Mouse (Mus musculus) splenic B cell, adult 2 months (primary cell): ENCODE results near the gene Sgsh.

Experiments
- DNase-seq: peaks from one replicate; pipeline ENCODE4 v3.0.0-alpha.2; 2011; ENCODE audit warnings: low read depth, low spot score
- H3K27me3 ChIP-seq: 2 replicates; pipeline ENCODE4 v1.6.1; 2012; ENCODE audit warnings: mild to moderate bottlenecking, low read length, moderate library complexity, mixed read lengths; ENCODE audit not compliant: control insufficient read depth, poor library complexity, insufficient read depth, severe bottlenecking
- H3K36me3 ChIP-seq: 2 replicates; pipeline ENCODE4 v1.6.1; 2012; ENCODE audit warnings: mild to moderate bottlenecking, low read length, moderate library complexity, mixed read lengths; ENCODE audit not compliant: control insufficient read depth, poor library complexity, insufficient read depth, severe bottlenecking

The Sgsh gene

DNA sequence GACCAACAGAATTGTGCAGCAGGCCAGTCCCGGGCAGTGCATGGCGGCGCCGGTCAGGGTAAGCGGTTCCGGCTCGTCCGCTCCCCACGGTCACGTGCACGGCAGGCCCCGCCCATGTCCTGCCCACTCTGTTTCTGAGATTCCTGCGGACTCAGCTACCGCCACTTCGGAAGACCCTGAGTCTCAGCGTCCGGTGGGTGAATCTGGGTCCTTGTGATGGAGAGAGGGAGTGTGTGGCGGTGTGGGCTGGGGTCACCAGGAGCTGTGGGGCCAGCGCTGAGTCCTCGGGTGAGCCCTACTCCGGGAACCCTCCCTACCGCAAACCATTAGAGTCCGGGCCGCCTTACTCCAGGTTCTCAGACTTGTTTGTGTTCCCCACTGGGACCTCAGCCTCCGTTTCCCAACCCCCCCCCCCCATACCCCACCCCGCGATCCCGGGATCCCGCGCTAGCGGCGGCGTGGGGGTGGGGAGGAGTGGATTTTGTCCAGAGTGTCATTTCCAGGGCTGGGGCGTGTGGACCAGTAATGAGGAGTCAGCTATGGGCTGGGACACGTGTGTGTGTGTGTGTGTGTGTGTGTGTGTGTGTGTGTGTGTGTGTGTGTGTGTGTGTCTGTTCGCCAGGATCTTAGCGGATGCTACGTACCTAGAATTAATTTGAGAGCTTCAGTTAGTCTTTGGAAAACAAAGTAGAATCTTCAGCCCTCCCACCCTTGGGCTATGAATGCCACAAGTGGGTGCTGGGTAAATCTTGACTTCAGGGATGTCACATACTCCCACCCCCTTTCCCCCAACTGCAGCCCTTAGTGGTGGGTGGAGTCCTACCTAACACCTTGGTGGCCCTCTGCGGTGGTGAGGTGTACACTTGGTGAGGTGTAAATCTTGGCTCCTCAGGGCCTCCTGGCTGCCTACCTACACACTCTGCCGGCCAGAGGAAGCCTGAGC is at the start of gene Sgsh, which contains the start of gene Slc26a11:
Sgsh (minus strand) TSS at position 94 of the 943 bp plus-strand sequence.
Slc26a11 (plus strand) TSS at position 115 of the 943 bp plus-strand sequence.
- Histone ChIP-seq H3K27me3 (no peaks in the 10 kb centered on the region), H3K36me3 (no peaks in the 10 kb centered on the region)
- DNase-seq = peak; percentile 77

DNA sequence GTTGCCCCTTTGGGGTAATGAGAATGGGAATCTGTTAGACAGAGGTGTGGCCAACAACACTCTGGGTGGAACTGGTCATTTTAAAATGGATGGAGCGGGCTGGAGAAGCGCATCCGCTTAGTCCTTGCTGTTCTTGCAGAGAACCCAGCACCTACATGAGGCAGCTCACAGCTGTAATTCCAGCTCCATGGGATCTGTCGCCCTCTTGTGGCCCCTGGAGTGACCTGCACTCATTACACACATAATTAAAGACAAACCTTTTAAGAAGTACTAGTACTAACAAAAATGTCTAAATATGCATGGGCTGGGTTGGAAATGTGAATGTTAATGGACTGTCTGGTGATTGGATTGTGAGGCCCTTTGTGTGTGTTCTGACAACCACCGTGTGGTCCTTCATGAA is 49.3 kb upstream of the Sgsh start:
- peaks cover 13% of the 10 kb centered on the region for H3K36me3 ChIP-seq
- DNase-seq = peak; percentile 82
- H3K27me3 ChIP-seq = no peaks in the 10 kb centered on the region

DNA sequence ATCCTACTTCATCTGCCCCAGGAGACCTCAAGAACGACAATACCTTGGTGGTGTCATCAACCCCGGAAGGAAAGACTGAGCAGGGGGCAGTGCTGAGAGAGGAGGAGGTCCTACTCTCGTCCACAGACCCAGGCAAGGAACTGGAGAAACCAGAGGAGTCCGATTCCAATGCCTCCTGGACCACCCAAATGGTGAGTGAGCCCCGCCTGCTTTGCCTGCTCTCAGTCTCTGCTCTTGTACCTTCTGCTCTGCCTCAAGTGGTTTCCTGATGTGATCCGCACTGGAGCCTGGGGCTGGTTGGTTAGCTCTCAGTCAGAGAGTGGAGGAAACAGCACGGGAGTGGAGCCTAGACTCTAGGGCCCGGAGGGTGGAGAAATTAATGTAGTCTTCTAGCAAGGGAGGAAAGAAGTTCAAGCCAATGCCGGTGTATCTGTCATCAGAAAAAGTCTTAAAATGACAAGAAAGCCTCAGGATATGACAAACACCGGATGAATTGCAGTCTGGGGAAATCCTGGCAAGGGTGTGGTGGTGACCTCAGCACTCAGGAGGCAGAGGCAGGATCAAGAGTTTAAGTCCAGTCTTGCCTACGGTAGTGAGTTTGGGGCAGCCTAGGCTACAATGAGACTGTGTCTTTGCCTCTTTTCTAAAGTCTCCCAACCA is 47.3 kb upstream of the Sgsh start:
- Histone ChIP-seq H3K36me3 (peaks cover 5% of the 10 kb centered on the region), H3K27me3 (no peaks in the 10 kb centered on the region)
- DNase-seq = no peak

DNA sequence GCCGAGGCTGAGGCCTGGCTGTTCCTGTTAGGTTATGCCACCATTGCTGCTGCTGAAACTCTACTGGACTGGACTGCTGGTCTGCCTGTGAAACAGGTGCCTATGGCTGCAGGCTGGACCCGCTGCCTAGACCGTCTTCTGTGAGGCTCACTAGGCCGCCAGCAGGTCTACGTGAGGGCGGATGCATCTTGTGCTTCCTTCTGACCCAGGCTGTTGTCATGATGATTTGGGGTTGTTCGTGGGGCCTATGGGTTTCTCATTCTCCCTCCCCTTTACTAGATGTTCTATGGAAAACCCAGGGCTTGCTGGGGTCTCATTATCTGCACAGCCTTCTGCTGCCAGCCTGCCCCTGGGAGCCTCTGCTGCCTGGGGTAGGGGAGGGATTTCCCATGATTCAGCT is 41.1 kb upstream of the Sgsh start:
- H3K36me3 ChIP-seq = no peaks in the 10 kb centered on the region

DNA sequence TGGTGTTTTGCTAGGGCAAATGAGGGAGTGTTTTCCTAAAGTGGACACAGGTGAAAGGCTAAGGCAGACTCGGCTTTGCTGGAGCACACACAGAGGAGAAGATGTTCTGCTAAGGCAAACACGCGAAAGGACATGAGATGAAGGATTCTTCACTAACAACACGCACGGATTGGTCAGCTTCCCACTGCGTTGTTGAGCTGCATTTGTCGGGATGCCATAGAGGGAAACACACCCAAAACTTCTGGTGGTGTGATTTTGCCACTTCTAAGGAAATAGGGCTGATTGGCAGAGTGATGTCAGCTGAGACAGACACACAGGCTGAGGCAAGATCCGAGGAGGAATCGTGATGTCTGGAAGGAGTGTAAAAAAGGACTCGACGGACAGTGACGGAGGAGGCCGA is 40.6 kb upstream of the Sgsh start:
- Histone ChIP-seq H3K27me3 (no peaks in the 10 kb centered on the region), H3K36me3 (no peaks in the 10 kb centered on the region)
- no peak for DNase-seq

More for the DNA sequence above, 41.1 kb upstream of the Sgsh start:
- H3K27me3 ChIP-seq = no peaks in the 10 kb centered on the region
- DNase-seq = no peak

DNA sequence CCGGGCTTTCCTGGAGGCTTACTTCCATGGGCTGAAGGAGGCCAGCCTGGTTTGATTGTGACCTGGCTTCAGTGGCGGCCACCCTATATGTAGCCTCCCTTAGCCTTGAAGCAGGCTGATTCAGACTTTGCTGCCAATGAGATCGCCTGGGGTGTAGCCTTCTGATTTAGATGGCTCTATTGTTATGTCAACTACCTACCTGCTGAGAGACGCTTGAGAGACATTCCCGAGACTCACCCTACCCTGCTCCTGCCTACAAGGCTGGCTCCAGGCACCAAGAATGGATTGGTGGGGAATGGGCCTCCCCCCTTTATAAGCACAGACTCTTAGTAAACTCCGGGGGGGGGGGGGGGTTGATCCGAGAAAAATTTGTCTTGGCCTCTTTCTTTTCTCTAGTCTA is 40.1 kb upstream of the Sgsh start:
- DNase-seq = no peak
- no peaks in the 10 kb centered on the region for H3K36me3 ChIP-seq
- no peaks in the 10 kb centered on the region for H3K27me3 ChIP-seq

DNA sequence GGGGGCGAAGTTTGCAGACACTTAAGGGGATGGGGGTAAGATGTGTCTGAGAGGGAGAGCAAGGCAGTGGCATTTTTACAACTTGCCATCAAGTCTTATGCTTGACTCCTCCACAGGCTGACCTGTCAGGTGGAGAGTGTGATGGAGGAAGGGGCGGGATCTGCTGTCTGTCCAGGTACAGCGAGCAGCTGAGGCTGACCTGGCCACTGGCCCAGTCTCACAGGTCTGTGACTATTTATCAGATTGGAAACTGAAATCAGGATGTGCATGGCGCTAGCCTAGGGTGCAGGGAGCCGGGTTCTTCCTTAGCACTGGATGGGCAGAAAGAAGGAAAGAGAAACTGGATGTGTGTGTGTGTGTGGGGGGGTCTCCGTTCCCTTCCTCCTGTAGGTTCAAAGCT is 38.9 kb upstream of the Sgsh start:
- DNase-seq = no peak
- H3K36me3 ChIP-seq = no peaks in the 10 kb centered on the region
- no peaks in the 10 kb centered on the region for H3K27me3 ChIP-seq

DNA sequence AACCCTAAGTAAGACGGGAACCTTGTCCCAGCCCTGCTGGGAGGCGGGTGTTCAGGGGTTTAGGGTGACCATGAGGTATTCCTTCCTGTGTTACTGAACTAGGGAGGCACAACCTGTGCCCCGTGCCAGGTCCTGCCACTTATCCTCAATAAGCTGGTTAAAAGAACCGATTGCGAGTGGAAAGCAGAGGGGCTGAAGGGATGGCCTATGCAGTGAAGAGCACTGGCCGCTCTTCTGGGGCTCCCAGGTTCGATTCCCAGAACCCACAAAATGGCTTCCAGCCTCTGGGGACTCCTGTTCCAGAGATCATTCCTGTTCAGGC is 38.1 kb upstream of the Sgsh start:
- DNase-seq = peak; percentile 13
- no peaks in the 10 kb centered on the region for H3K36me3 ChIP-seq
- H3K27me3 ChIP-seq = no peaks in the 10 kb centered on the region

DNA sequence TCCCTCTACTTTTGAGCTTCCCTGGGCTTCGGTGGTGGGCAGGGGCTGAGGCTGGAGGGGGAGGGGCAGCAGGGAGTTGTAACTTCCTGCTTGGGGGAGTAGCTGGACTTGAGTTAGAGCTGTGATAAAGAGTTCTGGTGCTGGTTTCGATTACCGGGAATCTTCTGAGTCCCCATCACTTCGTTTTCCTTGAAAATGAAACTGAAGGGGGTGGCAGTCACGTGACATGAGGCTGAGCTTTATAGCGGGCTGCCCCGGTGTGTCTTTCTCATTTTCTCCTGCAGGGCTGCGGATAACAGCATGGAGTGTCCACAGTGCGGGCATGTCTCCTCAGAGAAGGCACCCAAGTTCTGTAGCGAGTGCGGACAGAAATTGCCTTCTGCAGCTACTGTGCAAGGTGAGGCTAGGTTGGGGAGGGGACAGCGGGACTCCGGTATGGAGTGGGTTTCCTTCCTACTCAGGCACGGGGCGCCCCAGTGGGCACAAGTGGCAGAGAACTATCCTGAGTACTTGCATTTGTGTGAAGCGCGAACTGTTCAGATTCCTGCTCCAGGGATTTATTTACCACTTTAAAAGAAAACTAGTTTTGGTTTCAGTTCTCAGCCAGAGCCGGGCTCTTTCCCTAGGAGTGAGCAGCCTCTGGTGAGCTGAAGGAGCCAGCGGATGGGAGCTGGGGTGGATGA is 37.6 kb upstream of the Sgsh start, which contains the start of gene Rnf213:
Rnf213 (plus strand) TSS at position 301 of the 683 bp plus-strand sequence.
- peak; percentile 81 for DNase-seq
- Histone ChIP-seq H3K36me3 (no peaks in the 10 kb centered on the region), H3K27me3 (no peaks in the 10 kb centered on the region)

DNA sequence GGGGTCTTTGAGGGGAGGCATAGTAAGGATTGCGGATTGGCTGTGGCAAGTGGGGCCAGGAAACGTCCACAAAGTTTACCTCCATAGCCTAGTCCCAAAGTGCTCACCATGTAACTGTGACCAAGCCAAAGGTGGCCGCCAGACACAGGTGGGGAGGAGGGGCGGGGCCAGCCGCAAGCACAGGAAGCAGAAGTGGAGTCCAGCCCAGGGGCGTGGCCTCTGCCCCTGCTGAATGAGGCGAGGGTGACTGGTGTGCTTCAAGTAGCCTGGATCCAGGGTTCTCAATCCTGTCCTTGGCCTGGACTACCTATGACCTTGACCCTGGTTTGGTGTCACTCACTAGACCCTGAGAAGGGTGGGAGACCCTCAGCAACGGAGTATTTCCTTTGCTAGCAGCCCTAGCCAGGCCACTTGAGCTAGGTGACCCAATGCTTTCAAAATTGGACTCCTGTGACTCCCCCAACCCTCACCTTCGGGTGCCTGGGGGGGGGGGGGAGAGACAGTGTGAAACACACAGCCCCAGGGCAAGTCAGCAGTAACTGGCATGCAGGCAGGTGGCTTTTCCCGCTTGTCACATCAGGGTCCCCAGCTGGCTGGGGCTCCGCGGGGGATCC is 36.8 kb upstream of the Sgsh start:
- Histone ChIP-seq H3K36me3 (no peaks in the 10 kb centered on the region), H3K27me3 (no peaks in the 10 kb centered on the region)
- peak; percentile 89 for DNase-seq

DNA sequence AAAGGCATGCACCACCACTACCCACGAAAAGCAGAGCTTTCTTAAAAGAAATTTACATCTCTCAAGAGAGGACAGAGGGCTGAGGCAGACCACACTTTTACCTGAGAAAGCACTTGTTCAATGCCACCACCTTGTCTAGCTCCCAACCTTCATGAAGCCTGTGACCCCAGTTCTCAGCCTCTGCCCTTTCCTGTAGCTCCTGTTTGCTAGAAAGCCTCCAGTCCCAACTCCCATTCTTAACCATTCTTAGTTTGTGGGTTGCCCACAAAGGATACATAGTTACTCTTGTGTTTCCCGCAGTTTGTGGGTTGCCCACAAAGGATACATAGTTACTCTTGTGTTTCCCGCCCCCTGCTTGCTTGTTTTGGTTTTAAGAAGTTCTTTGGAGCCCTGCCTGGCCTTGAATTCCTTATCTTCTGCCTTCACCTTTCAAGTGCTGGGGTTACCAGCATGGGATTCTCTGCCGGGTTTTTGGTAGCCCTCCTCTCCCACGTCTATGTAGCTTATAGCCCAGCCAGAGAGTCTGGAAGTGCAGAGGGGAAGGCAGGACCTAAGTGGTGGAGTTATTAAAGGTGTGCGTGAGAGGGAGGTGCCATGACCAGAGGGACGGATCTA is 36.2 kb upstream of the Sgsh start:
- DNase-seq = peak; percentile 13
- Histone ChIP-seq H3K36me3 (no peaks in the 10 kb centered on the region), H3K27me3 (no peaks in the 10 kb centered on the region)

DNA sequence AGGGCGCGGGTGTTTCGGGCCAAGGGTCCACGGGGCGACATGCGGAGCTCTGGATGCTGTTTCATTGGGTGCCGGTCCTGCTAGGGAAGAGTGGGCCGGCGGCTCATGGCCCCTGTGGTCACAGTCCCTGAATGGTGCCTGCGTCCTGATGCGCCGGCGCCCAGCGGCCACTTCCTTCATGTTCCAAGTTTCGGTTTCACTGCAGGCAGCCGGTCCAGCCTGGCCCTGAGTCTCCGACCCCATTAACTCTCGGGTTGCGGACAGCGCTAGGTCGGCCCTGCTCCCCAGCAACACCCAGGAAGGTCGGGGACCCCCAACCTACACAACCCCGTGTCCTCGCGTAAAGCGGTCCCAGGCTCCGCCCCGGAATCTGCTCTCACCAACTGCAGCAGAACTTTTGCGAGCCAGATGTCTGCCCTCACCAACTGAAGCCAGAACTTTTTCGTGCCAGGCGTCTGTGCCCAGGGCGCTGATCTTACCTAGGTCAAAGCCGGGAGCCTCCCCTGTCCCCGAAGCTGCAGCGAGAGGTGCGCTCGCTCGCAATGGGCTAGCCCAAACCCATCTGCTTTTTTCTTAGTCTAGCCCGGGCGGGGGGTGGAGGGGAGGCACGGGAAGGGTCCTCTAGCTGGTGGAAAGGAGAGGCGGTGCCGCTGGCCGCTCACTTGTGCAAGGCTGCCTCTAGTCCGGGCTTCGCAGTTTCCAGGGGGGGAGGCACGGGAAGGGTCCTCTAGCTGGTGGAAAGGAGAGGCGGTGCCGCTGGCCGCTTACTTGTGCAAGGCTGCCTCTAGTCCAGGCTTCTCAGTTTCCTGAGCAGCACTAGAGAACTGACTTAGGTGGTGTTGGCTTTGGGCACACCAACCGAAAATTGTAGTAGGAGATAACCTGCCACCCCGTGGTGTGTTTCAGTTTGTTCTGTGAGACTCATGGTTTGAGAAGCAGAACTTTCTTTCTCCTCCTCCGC is 35.2 kb upstream of the Sgsh start:
- Histone ChIP-seq H3K36me3 (no peaks in the 10 kb centered on the region), H3K27me3 (no peaks in the 10 kb centered on the region)
- DNase-seq = peak; percentile 64

DNA sequence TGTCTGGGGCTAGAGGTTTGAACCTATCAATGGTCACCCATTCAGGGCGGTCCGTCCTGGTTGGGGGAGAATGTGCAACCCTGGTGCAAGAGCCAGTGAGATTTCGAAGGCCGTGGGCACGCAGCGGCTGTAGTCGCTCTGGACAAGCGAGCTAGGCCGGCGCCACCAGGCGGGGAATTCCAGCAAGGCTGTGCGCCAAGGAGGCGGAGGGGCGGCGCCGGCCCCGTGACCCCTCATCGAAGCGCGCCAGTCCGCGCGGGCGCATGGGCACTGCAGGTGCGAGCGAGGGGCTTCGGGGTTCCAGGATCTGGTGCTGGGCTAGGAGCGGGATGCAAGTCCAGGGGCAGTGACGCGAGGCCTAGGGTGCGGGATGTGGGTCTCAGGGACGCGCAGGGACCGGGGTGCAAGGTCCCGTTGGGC is 34.5 kb upstream of the Sgsh start:
- no peaks in the 10 kb centered on the region for H3K36me3 ChIP-seq
- no peaks in the 10 kb centered on the region for H3K27me3 ChIP-seq
- DNase-seq = peak; percentile 56
